Mouse (Mus musculus) frontal cortex, postnatal 25 days (tissue): Measurements from ENCODE around the gene Hoga1.

Source experiments
- DNase-seq, 2 experiments: peaks; one replicate each; pipeline ENCODE4 v3.0.0; 2022; ENCODE audit warnings: low spot score in 2 of 2

Gene Hoga1

DNA sequence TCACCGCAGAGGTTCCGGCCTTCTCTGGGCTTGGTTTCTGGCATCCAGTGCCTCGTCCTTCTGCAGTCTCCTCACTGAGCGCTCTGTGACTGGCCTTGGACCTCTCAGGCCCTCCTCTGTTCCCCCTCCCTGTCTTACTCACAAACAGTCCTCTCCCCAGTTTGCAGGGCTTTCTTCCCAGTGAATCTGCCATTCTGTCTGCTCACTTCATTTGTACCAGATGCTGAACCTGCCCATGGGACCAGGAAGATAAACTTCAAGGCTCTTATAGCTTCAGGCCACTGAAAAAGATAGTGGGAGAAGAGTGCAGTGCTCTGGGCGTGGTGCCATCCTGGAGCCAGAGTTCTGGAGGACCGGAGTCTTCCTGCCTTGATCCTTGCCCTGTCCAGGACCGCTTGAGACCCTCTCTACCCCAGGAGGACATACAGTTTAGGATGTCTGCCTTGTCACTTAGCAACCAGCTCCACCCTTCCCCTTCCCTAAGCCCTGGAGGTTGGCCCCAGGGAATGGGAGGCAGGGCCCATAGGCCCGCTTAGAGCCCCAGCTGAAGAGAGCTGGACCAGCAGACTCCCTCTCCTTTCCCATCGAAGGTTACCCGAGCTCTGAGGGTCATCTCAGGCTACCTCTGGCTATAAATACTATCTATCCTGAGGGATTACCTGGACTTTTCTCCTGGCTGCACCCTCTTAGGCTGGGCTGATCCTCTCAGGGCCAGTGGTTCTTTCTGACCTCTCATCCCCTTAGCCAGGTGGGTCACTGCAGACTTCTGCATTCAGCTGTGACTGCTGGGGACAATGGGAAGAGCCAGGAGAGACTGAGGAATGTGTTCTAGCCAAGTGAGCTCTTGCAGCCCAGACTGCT is 23.5 kb upstream of the Hoga1 start:
- no peak for DNase-seq

DNA sequence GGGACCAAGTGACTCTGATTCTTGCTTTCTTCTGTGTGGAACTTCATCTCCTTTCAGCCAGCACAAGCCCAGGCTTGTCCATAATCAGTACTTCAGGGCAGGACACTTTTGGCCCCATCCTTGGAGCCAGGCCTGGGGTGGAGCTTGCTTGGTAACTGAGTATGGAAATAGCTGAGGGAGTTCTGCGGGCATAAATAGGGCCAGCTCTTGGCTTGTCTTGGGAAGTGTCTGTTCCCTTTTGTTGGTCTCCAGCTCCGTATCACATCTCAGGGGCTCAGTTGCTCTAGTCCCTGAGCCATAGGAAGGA is 22.9 kb upstream of the Hoga1 start:
- no peak for DNase-seq

DNA sequence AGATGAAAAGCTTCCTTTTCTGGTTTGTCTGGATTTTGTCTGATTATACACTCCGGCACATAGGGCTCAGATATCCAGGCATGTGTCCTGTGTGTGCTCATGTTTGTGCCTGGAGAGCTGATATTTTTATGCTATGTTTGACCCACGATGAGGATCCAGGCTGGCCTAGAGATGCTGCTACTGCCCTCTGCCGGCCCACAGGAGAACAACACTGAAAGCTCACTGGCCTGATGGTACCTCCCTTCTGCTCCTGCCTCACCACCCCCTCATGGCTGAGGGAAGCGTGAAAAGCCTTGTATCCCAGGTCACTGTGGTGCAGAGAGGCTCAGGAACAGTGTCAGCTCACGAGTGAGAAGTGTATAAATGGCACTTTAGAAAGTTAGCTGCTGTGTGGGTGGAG is 19.3 kb upstream of the Hoga1 start:
- peak; percentile 79 to 81 for DNase-seq

DNA sequence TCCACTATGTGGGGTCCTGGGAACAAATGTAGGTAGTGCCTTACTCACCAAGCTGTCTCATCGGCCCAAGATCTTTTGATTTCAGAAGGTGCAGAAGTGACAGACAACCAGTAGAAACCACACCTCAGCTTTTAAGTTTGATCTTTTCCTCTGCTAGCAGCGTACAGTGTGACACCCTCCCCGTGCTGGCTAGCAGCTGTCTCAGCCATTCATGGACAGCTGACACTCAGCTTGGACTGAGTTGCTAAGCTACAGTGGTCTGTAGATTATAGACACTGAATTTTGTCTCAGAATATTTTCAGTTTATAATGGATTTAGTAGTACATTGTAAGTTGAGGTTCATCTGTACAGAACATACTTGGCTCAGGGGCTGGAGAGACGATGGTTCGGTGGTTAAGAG is 14.3 kb upstream of the Hoga1 start:
- DNase-seq = no peak

DNA sequence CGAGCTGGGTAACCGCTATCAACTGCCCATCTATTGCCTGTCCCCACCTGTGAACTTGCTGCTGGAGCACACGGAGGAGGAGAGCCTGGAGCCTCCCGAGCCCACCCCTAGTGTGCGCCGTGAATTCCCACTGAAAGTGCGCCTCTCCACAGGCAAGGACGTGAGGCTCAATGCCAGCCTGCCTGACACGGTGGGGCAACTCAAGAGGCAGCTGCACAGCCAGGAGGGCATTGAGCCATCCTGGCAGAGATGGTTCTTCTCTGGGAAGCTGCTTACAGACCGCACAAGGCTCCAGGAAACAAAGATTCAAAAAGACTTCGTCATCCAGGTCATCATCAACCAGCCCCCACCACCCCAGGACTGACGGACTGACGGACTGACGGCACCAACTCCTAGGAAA is 11.8 kb upstream of the Hoga1 start:
- no peak for DNase-seq

DNA sequence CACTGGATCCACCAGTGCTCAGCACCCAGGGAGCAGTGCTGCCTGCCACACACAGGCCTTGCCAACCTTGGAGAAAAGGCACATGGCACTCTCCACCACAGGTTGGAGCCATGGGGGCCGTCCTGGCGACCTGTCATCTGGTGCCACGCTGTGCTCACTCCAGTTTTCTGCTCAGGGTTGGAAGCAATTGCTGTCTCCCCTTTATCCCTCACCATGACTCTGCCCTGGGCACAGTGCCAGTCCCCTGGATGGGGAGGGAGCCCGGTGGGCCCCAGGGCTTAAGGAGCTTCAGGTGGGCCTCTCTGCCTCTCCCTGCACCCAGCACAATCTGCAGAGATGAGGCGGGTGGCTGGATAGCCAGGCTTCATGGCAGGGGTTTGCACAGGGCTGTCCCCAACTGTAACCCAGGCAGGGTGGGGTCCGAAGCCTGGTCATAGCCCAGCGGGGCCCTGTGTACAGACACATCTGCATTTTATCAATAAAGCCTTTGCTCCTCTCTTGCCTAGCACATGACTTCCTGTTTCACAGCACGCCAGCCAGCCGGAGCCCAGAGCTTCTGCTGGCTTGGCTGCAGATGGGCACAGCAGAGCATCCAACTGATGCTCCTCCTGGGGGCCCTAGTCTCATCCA is 11.1 kb upstream of the Hoga1 start:
- no peak for DNase-seq

DNA sequence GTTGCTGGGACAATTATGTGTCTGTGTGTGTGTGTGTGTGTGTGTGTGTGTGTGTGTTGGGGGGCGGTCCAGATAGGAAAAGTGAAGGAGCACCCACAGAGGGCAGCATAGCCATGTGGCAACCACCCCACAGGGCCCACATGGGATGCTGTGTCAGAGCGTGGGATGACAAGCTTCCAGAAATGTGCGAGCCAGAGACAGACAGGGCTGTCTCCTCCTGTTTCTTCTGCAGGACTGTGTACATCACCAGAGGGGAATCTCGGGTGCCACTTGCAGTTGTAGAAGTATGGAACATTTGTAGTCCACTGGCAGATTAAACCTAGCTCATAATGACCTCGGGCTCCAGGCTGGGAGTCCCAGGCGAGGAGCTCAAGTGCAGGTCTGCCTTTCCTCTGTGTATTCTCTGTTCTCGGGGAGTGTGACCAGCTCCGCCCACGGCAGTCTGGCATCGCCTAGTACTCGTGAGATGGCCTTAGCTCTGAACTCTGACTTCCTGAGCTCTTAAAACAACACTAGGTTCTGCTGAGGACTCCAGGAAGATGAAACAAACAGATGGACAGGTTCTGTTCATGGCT is 10.4 kb upstream of the Hoga1 start:
- DNase-seq = no peak

DNA sequence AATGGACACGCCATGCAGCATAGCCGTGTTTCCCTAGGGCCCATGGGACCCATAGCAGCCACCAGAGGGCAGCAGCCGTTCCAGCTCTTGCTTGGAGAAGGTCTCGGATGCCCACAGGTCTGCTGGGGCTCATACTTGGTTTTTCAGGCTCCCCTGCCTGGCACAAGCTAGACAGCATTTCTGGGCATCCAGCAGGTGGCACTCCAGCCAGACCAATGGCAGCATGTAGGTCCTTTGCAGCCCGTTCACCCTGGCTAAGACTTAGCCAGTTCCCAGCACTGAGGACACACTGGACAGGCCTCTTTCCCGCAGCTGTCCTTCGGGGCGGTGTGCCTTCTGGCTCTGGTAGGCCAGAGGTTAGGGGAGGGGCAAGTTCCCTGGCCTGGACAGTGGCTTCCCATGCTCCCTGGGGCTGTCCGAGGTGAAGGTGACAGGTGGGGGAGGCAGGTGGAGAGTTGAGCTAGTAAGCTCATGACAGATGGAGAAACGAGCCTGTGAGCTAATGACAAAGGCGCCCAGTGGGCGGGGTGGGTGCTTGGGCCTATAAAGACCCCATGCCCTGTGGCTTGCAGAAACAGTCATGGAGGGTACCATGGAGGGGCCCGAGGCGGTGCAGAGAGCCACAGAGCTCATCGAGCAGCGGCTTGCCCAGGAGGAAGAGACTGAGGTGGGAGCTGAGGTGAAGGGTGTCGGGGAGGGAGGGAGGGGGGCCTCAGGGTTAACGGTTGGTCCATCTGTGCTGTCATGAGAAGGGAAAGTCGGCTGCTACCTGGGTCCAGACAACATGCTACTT is 9.8 kb upstream of the Hoga1 start, which contains the start of gene Ankrd2:
Gene Ankrd2 (plus strand): TSS at position 545 of the 793 bp plus-strand sequence.
- peak; percentile 61 to 73 for DNase-seq

DNA sequence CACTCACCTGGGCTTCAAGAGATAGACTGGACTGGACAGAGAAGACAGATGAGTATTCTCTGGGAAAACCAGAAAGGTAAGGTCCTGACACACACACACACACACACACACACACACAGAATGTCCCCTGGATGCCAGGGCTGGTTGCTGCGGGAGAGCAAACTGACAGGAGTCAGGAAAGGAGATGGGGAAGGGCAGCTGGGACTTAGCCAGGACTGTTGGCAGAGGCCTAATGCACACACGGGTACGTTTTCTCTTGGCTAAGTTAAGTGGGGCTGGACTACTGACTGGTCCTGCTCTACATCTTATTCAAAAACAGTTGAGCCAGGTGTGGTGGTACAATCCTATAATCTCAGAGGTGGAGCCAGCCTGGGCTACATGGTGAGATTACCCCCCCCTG is 9.1 kb upstream of the Hoga1 start:
- DNase-seq = no peak

DNA sequence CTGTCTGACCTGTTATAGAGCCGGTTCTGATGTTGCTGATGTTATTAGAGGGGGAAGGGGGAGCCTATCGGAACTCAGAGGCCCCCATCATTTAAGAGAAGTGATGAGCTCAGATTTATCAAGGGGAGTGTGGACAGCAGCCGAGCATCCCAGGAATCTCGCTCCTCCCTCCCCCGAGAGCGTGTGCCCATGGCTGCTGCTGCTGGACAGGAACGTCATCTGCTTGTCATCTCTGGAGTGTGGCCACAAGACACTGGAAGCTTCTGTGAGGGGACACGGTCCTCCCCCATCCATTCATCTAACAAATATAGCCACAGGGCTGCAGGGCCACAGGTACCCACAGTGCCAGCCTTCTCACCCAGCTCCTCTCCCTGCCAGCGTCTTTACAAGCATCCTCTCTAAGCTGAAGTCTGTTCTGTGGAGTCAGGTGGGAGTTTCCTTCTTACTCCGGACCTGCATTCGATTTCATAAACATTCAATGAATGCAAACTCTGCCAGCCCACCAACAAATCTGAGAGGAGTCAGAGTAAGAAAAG is 8.2 kb upstream of the Hoga1 start:
- DNase-seq = no peak

DNA sequence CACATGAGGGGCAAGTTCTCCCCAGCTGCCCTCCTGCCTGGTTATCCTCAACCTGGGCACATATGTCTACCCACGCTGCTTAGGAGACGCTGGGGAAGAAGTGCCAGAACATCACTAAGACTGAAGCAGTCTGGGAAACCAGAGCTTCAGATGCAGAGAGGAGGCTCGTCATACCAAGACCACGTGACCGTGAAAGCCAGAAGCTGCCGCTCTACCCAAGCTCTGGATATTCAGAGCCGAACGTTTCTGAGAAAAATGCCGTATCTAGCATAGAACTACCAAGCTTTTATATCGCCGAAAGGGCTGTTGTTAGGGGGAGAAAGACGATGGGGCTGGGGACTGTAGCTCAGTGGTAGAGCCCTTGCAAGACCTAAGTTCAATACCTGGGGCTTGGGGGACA is 7.1 kb upstream of the Hoga1 start:
- DNase-seq = no peak

DNA sequence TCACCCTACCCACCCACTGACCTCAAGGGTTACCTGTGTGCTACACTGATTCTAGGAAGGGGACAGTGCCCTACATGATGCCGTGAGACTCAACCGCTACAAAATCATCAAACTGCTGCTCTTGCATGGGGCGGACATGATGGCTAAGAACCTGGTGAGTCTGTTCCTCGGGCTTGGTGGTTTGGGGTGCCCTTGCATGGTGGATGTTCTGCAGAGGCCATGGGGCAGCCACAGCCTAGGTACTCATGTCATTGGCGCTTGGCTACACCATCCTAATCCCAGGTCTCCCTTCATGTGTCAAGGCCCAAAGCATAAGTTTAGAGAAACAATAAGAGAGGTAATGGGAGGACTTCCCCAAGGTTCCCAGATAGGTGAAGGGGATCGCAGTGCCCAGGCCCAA is 1.4 kb upstream of the Hoga1 start:
- DNase-seq = no peak

DNA sequence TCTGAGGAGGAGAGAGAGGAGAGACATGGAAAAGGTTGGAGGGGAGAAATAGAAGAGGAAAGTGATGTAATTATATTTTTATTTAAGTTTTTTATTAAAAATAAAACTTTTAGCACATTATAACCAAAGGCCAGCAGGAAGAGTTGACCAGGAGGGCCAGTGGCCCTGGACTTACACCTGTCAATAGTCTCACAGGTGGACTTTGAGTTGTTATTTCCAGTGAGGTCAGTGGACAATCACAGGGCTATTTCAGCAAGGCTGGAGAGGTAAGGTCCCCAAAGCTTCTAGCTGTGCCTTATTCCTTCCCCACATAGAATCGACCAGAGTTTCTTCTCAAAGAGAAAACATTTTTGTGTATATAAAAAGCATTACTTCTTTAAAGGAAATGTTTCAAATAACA is 4.8 kb downstream of the Hoga1 start:
- DNase-seq = no peak

DNA sequence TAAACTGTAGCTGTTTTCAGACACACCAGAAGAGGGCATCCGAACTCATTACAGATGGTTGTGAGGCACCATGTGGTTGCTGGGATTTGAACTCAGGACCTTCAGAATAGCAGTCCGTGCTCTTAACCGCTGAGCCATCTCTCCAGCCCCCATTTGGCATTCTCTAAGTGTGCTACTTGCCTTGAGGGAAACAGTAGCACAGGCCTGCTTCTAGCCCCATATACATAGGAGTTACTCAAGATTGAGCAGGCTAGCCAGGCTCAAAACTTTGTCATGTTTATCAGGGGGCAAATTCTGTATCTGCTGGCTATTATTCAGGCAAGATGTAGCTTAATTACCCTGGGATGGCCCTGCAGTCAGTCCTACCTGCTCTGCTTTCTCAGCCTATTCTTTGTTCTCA is 5.9 kb downstream of the Hoga1 start:
- DNase-seq = no peak

DNA sequence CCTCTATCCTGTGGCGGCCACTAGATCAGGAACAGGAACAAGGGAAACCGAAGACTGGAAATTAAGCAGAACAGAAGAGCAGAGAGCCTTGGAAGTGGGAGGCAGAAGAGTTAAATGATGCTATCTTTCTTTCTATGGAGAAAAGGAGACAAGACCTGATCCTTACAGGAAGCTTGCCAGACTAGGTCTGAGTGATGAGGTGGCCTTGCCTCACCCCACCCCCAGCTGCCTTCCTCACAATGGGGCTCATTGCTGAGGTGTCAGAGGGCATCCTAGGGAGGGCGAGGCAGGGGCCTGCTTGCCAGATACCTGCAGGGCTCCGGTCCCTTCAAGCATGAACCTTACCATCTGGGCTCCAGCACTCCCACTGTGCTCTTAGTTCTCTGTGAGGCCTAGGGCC is 6.5 kb downstream of the Hoga1 start, which contains the start of gene 4933411K16Rik:
Gene 4933411K16Rik (plus strand): TSS at position 301 of the 400 bp plus-strand sequence.
- no peak for DNase-seq

DNA sequence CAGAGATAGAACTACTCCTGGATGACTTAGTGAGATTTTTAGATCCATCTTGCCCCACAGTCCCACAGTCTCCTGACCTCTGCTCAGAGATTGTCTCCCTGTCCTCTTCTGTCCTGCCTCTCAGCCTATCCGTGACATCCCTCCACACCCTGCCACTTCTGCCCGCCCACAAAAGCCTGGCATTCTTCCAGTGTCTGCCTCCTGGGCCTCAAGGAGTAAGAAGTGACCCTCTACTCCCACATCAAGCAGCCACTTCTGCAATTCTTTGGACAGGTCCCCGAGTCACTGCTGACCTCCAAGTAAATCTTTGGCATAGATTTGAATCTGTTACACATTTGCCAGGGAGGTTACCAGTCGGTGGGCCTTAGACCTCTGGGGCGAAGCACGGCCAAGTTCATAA is 8.8 kb downstream of the Hoga1 start:
- no peak for DNase-seq

DNA sequence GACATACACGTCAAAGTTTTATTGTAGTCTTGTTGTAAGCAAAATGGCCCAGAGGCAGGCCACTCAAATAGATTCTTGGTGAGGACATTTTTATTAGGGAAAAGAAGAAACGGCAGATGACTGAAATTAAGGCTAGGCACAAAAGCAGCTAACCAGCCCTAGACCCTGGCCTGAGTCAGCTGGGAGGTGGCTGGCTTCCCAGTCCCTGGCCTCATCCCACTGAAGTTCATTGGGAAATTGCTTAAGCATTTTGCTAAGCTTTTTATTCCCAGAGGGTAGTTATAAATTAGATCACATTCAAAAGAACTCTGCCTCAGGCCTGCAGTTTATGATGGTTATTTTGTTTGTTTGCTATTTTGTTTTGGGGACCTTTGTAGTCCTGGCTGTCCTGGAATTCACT is 10.5 kb downstream of the Hoga1 start:
- no peak for DNase-seq

DNA sequence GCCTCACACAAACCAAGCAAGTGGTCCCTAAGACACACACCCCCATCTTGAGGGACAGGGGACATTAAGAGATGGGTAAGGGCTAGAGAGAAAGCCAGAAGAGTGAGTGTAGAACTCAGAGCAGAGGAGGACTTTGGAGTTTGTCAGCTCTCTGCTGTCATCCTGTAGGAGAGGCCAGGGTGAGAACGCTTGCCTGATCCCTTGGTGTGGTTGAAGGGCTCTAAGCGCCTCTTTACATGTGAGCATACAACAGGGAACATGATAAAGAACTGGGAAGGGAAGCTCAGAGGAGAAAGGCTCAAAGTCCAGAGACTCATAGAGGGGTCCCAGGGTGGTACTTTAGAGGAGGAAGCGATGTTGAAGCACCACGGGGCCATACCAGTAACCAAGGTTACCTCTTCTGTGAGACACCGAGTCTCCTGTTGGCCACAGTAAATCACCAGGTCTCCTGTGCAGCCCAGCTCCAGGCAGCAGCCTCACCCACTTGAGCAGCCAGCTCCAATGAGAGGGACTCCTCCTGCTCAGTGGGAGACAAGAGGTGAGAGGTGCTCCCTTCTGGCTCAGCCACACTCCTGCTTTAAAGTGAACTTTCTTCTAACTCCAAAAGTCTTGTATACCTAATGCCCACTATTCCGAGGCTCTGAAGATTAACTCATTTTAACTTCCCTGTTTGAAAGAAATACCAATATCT is 11.5 kb downstream of the Hoga1 start:
- no peak for DNase-seq

DNA sequence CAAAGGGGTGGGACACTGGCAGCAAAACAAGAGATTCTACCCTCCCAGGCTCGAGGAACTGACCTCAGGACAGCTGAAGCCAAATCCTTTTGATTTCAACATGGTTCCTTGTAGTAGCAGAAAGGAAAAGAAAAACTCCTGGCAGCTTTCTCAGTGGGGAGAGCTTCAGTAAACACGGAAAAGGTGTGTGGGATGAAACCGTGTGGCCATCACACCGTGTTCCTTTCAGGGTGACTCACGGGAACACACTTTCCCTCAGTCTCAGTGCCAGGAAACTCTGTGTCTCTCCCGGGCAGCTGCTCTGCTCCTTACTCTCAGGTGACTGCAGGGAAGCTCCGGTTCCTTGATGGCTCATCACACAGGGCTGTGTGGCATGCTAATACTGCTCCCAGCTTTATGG is 13.0 kb downstream of the Hoga1 start:
- DNase-seq = no peak

DNA sequence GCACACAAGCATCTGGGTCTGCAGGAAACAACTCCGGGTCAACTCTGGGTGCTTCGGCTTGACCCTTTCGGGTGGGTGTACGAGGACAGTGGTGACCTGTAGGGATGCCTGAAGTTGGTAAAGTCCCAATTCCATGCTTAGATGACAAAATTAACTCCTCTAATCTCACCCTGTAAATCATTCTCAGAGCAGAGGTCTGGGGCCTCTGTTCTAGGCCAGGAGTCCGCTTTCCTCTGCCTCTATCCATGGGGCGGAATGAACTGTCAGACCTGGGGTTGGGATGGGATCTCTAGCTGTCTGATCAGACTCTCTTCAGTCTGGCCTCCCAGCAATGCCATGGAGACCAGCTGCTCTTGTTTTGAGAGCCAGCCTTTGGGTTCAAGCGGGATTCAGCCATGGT is 16.0 kb downstream of the Hoga1 start:
- DNase-seq = no peak

DNA sequence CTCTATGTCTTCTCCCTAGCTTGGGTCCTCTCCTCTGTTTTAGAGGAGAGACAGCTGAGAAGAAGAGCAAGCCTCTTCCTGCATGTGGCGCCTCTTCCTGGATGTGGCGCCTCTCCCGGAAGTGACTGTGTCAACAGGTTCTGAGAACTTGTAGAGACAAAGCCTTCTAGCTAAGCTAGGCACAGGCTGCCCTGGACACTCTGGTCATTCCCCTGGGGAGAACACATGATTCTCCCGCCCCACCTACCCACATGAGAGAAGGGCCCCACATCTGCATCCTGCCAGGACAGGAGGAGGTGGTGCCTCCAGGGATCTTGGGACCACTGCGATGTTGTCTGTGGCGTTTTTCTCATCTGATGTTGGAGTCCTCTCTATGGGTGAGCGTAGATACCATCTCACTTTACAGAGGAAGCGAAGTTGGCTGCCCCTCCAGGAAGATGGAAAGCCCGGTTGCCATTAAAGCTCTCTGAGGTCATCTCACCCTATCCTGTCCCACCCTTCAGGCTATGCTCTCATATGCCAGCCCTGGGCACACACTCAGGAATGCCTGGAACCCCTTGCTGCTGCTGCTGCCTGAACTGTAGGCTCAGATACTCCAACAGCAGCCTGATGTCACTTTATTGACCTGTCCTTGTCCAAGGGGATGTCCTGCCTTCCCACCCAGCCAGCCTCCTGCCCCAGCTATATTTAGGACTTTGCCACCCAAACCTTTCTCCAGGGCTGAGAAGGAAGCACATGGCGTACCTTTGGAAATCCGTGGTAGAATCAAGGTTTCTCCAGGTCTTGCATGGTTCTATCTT is 23.2 kb downstream of the Hoga1 start:
- no peak for DNase-seq
